Mouse (Mus musculus) cerebellum, adult 2 months (tissue): Measurements from ENCODE around the gene Tyro3.

Source experiments
- CTCF ChIP-seq: fragments of 200-500 bp; IDR thresholded peaks from 2 replicates; pipeline ENCODE4 v1.5.1; 2011; ENCODE audit warnings: low read depth, mild to moderate bottlenecking, control low read depth, low read length, moderate library complexity, borderline replicate concordance; ENCODE audit not compliant: insufficient read depth
- POLR2A ChIP-seq: fragments of 200-500 bp; IDR thresholded peaks from 2 replicates; pipeline ENCODE4 v1.6.1; 2011; ENCODE audit warnings: low read length, control low read depth, borderline replicate concordance; ENCODE audit not compliant: insufficient read depth

- TF ChIP-seq CTCF (no peak), POLR2A (no peak)
Observed at GRCm38 (mm10) chr2:119816611-119817010, 19.1 kb downstream of the Tyro3 start.
